Mouse (Mus musculus) ES-E14 (cell line): ENCODE measurements around the gene Mosmo. TPM values are rescaled to one million over a fixed set of nuclear protein-coding genes. Genes with fewer than 3 reads are reported as not detected.

Experiments used
- DNase-seq: peaks from one replicate; pipeline ENCODE4 v3.0.0-alpha.2; 2013; ENCODE audit warnings: low read depth, low spot score
- H3K27ac ChIP-seq: 2 replicates; pipeline ENCODE4 v1.5.1; 2012; ENCODE audit warnings: low read depth, mild to moderate bottlenecking, low read length, moderate library complexity, mixed read lengths; ENCODE audit not compliant: poor library complexity, insufficient read depth, severe bottlenecking
- H3K36me3 ChIP-seq: 2 replicates; pipeline ENCODE4 v1.6.1; 2012; ENCODE audit warnings: mild to moderate bottlenecking, low read length, moderate library complexity, mixed read lengths; ENCODE audit not compliant: control insufficient read depth, poor library complexity, insufficient read depth, severe bottlenecking
- H3K4me1 ChIP-seq, 2 experiments: fragments of 150-350 bp in 1 of 2; sonication (generic) in 1 of 2; 2 replicates each; pipeline ENCODE4 v1.6.1; 2012; ENCODE audit warnings: low read length in 2 of 2, mild to moderate bottlenecking in 1 of 2, mixed read lengths in 1 of 2; ENCODE audit not compliant: control insufficient read depth in 2 of 2, insufficient read depth in 2 of 2, poor library complexity in 1 of 2
- H3K4me3 ChIP-seq, 2 experiments: fragments of 150-350 bp in 1 of 2; sonication (generic) in 1 of 2; 2 replicates each; pipeline ENCODE4 v1.5.1; 2012; ENCODE audit warnings: low read length in 2 of 2, low read depth in 1 of 2, mild to moderate bottlenecking in 1 of 2, mixed read lengths in 1 of 2; ENCODE audit not compliant: insufficient read depth in 1 of 2, poor library complexity in 1 of 2, severe bottlenecking in 1 of 2
- H3K9ac ChIP-seq: 2 replicates; pipeline ENCODE4 v1.6.1; 2012; ENCODE audit warnings: low read depth, mild to moderate bottlenecking, low read length, mixed read lengths; ENCODE audit not compliant: poor library complexity, insufficient read depth, severe bottlenecking
- H3K9me3 ChIP-seq: fragments of 150-350 bp; sonication (generic); 2 replicates; pipeline ENCODE4 v1.6.1; 2012; ENCODE audit warnings: low read depth, mild to moderate bottlenecking, low read length; ENCODE audit not compliant: control insufficient read depth, insufficient read depth
- CHD2 ChIP-seq: IDR thresholded peaks from 2 replicates; pipeline ENCODE4 v1.6.1; 2014; ENCODE audit warnings: mild to moderate bottlenecking, low read depth, low read length, inconsistent platforms
- HCFC1 ChIP-seq: IDR thresholded peaks from 2 replicates; pipeline ENCODE4 v1.6.1; 2012; ENCODE audit warnings: low read length, inconsistent platforms, borderline replicate concordance; ENCODE audit not compliant: insufficient read depth
- MAFK ChIP-seq: IDR thresholded peaks from 2 replicates; pipeline ENCODE4 v1.6.1; 2014; ENCODE audit warnings: mild to moderate bottlenecking, low read depth, low read length, inconsistent platforms; ENCODE audit not compliant: insufficient read depth
- ZC3H11A ChIP-seq: IDR thresholded peaks from 2 replicates; pipeline ENCODE4 v1.6.1; 2012; ENCODE audit warnings: low read depth, mild to moderate bottlenecking, inconsistent platforms, low read length, borderline replicate concordance
- ZNF384 ChIP-seq: IDR thresholded peaks from 2 replicates; pipeline ENCODE4 v1.6.1; 2012; ENCODE audit warnings: low read depth, low read length, inconsistent platforms
- in situ Hi-C, 2 experiments: fragments of 600-800 bp; cut with MboI; formaldehyde crosslinking; loops; one replicate each; pipeline ENCODE4 v1.15.1; 2025; ENCODE audit warnings: low sequenced_read_pairs in 2 of 2, inconsistent platforms in 1 of 2; ENCODE audit not compliant: unreplicated experiment in 2 of 2
- total RNA-seq: library from RNA; depleted of rRNA; stranded (reverse); fragments of 300-350 nt; gene quantifications from 2 replicates; pipeline ENCODE4 v1.2.3, GENCODE M21; 2012

Gene Mosmo
- total RNA-seq, 1 experiment: 21.6 TPM

DNA sequence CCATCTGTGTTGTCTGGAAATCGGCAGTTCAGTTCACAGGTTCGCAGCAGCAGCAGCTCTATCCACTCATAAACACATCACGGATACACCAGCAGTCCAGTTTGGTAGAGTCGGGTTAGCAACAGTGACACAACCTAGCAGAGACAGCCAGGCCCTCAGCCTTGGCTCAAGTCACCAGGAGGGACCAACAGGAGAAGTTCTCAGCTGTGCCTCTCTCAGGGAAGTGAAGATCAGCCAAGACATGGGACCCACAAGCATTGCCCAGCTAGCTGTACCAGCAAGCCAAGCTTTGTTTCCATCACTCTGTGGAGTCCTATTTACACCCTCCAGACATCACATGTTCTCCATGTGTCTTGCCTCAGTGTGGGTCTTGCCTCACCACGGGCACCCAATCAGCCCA lies 69.4 kb downstream of the Mosmo start:
- DNase-seq: no peak
- Histone ChIP-seq H3K9me3 (no peaks in the 10 kb centered on the region), H3K9ac (no peak overlapping the region), H3K27ac (no peak overlapping the region), H3K36me3 (no peaks in the 10 kb centered on the region), H3K4me1 (no peaks in the 10 kb centered on the region), H3K4me3 (no peak overlapping the region)
- TF ChIP-seq HCFC1: no peak
- no peak for TF ChIP-seq ZNF384
- no peak for TF ChIP-seq CHD2
- TF ChIP-seq ZC3H11A: no peak
- TF ChIP-seq MAFK: no peak
- in situ Hi-C loops: no loop called here

DNA sequence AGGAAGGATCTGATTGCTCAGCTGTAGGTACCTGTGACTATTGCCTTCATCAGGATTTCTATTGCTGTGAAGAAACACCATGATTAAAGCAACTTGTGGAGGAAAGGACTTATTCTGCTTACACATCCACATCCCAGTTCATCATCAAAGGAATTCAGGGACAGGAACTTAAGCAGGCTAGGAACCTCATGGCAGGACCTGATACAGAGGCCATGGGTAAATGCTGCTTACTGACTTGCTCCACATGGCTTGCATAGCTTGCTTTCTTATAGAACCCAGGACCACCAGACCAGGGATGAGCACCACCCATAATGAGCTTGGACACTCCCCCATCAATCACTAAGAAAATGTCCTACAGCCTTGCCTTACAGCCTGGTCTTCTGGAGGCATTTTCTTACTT lies 71.1 kb downstream of the Mosmo start:
- in situ Hi-C loops: no loop called here
- no peak overlapping the region for H3K4me3 ChIP-seq
- no peak overlapping the region for H3K9ac ChIP-seq
- H3K4me1 ChIP-seq: no peaks in the 10 kb centered on the region
- H3K9me3 ChIP-seq: no peaks in the 10 kb centered on the region
- TF ChIP-seq MAFK: no peak
- no peak for TF ChIP-seq ZC3H11A
- no peak for TF ChIP-seq ZNF384
- TF ChIP-seq HCFC1: no peak
- no peak for TF ChIP-seq CHD2
- no peak overlapping the region for H3K27ac ChIP-seq
- DNase-seq: no peak
- H3K36me3 ChIP-seq: no peaks in the 10 kb centered on the region

DNA sequence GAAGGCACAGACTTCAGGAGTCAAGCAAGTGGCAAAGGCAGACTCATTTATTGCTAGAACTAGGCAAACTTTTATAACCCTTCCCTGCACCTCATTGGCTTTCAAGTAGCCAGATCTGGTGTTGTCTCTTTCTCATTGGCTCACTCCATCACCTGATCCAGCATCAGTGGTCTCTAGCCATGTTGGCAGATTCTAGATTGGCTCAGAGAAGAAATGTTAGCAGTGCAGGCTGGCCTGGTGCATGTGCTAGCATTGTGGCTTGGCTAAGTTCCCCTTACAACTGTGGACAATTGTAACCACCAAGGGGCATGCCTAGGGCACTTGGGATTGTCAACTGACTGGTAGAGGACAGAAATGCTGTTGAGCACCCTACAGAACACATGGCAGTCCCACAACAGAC lies 73.9 kb downstream of the Mosmo start:
- H3K27ac ChIP-seq: no peak overlapping the region
- in situ Hi-C loops: loop anchor here in 1 of 2 experiments (25.0 kb wide), 1 partner anchor 514 kb away; no protein-coding TSS in a partner anchor
- no peaks in the 10 kb centered on the region for H3K9me3 ChIP-seq
- TF ChIP-seq ZNF384 (no peak), MAFK (no peak), ZC3H11A (no peak), CHD2 (no peak), HCFC1 (no peak)
- no peak overlapping the region for H3K4me3 ChIP-seq
- no peak overlapping the region for H3K9ac ChIP-seq
- H3K36me3 ChIP-seq: no peaks in the 10 kb centered on the region
- H3K4me1 ChIP-seq: no peaks in the 10 kb centered on the region
- no peak for DNase-seq

DNA sequence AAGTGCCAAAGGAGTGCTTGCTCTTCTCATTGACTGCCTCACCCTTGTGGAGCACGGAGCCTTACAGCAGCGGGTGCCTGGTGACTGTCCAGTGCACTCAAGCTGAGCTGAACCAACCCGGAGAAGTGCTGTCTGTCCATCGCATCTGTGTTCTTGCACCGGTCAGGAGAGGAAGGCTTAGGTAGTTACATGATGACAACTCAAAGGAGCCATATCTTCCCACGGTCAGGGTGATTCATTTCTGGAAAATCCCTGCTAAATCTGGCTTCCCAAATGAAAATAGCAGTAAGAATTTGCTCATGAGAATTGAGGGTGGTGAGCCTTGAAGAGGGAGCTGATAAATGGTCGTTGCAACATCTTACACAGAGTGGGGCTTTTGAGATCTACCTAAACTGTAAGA lies 74.5 kb downstream of the Mosmo start:
- no peak overlapping the region for H3K9ac ChIP-seq
- in situ Hi-C loops: loop anchor here in 1 of 2 experiments (25.0 kb wide), 1 partner anchor 515 kb away; no protein-coding TSS in a partner anchor
- no peak for TF ChIP-seq ZNF384
- TF ChIP-seq MAFK: no peak
- TF ChIP-seq CHD2: no peak
- TF ChIP-seq ZC3H11A: no peak
- no peak for TF ChIP-seq HCFC1
- no peak overlapping the region for H3K4me3 ChIP-seq
- H3K4me1 ChIP-seq: no peaks in the 10 kb centered on the region
- no peak for DNase-seq
- no peak overlapping the region for H3K27ac ChIP-seq
- no peaks in the 10 kb centered on the region for H3K36me3 ChIP-seq
- no peaks in the 10 kb centered on the region for H3K9me3 ChIP-seq

DNA sequence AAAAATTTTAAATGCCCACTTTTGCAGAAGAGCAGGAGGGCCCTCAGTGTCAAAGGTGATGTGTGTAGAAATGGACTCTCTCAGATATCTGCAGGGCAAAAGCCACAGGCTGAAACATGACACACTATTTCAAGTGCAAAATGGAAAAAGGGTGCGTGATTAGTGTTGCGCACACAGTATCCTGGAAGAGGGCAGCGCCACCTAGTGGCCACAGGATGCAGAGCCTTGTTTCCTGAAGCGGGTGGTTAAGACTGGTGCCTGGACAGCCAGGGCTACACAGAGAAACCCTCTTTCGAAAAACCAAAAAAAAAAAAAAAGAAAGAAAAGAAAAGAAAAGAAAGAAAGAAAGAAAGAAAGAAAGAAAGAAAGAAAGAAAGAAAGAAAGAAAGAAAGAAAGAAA lies 77.3 kb downstream of the Mosmo start:
- Histone ChIP-seq H3K4me3 (no peak overlapping the region), H3K27ac (no peak overlapping the region), H3K9me3 (no peaks in the 10 kb centered on the region), H3K36me3 (no peaks in the 10 kb centered on the region), H3K4me1 (no peaks in the 10 kb centered on the region), H3K9ac (no peak overlapping the region)
- in situ Hi-C loops: loop anchor here in 1 of 2 experiments (25.0 kb wide), 1 partner anchor 517 kb away; no protein-coding TSS in a partner anchor
- peak; percentile 42; the same call in 1 of the 2 replicates for TF ChIP-seq ZC3H11A
- no peak for TF ChIP-seq CHD2
- peak; percentile 72 for DNase-seq
